Mouse (Mus musculus): Measurements from ENCODE around the gene Eral1. TPM values are rescaled to one million over a fixed set of nuclear protein-coding genes. Genes with fewer than 3 reads are reported as not detected.
"Not testable (repeated sequence)": the region's sequence is repeated elsewhere in the genome, so short reads cannot be mapped to it uniquely, and the experiment has no call there.

Eral1 gene
- polyA plus RNA-seq, 1 experiment from 2014 or later, result 19.1 TPM

DNA sequence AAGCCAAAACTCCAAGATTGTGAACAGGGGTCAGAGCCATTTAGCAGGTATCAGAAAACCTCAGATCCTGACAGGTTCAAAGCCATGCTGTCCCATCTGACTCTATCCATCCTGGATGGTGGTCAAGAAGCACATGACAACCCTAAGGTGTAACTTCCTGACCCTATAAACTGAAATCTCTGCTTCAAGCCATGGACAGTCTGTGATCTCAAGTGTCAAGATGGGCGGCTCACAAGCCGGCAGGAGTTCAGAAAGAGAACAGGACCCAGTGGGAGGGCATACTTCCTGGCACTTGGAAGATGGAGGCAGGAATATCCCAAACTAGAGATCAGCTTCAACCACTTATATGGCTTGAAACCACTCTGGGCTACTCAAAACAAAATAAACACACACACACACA is 13.5 kb downstream of the Eral1 start:
- 55% methylated on average over 2 of the region's 2 CpGs for WGBS (ENCODE audit: insufficient replicate concordance)
- peak overlapping the region; percentile 100 for H3K27ac ChIP-seq
- peaks cover 96% of the 10 kb centered on the region for H3K4me1 ChIP-seq (replicated peaks)
- no peak for DNase-seq
- H3K9ac ChIP-seq, result peak overlapping the region; percentile 83
- peak overlapping the region; percentile 11; the same call in 1 of the 2 replicates for H3K4me3 ChIP-seq (replicated peaks)
- no peaks in the 10 kb centered on the region for H3K9me3 ChIP-seq (replicated peaks)
- H3K4me2 ChIP-seq, result peak overlapping the region; percentile 79
- H3K36me3 ChIP-seq, result no peaks in the 10 kb centered on the region
- no peaks in the 10 kb centered on the region for H3K27me3 ChIP-seq
- ATAC-seq (ENCODE audit: low read depth), result no peak

DNA sequence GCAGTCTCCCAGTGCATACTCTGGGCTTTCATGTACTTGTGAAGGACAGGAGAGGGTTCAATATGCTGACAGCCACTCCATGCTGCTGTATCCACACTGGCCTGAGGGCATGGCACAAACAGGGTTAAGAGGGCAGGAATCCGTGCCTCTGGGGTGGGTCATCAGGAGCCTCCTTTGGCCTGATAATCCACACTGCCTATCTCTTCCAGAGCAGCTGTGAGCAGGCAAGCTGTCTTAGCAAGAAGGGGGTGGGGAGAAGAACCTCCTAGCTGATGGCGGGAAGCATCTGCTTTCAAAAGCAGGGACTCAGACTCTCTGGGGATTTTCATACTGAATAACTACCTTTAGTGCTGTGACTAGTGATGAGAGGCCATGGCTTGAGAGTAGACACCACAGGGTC is 14.3 kb downstream of the Eral1 start:
- Histone ChIP-seq H3K4me1 (replicated peaks) (peaks cover 96% of the 10 kb centered on the region), H3K27me3 (no peaks in the 10 kb centered on the region), H3K36me3 (no peaks in the 10 kb centered on the region), H3K27ac (peak overlapping the region; percentile 100), H3K9me3 (replicated peaks) (no peaks in the 10 kb centered on the region), H3K4me3 (replicated peaks) (peak overlapping the region; percentile 11; the same call in 1 of the 2 replicates), H3K9ac (peak overlapping the region; percentile 83), H3K4me2 (peak overlapping the region; percentile 79)
- 15% methylated on average over 2 of the region's 2 CpGs for WGBS (ENCODE audit: insufficient replicate concordance)
- DNase-seq (peak; percentile 86), ATAC-seq (ENCODE audit: low read depth) (peak; percentile 84)

DNA sequence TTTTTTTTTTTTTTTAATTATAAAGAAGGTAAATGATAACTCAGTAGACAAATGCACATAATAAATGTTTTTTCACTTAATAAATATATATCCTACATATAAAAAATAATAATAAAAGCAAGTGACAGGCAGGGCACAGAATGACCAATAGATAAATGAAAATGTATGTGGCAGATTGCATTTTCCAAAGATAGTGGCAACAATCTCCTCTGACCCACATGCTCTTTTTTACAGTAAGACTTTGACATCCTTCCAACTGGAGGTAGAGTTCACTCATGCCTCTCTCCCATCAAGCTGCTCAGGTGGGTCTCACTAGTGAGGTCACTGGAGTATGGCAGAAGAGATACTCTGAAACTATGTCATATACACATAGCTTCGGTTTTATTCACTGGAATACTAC is 17.6 kb downstream of the Eral1 start:
- no peak for ATAC-seq (ENCODE audit: low read depth)
- peak overlapping the region; percentile 56 for H3K9ac ChIP-seq
- H3K27ac ChIP-seq, result peak overlapping the region; percentile 100
- peaks cover 80% of the 10 kb centered on the region for H3K4me1 ChIP-seq (replicated peaks)
- no peaks in the 10 kb centered on the region for H3K27me3 ChIP-seq
- H3K4me3 ChIP-seq (replicated peaks), result no peak overlapping the region
- H3K36me3 ChIP-seq, result peaks cover 24% of the 10 kb centered on the region
- H3K9me3 ChIP-seq (replicated peaks), result no peaks in the 10 kb centered on the region
- no peak overlapping the region for H3K4me2 ChIP-seq
- 63% methylated on average over 1 of the region's 1 CpGs for WGBS (ENCODE audit: insufficient replicate concordance)
- DNase-seq, result no peak

DNA sequence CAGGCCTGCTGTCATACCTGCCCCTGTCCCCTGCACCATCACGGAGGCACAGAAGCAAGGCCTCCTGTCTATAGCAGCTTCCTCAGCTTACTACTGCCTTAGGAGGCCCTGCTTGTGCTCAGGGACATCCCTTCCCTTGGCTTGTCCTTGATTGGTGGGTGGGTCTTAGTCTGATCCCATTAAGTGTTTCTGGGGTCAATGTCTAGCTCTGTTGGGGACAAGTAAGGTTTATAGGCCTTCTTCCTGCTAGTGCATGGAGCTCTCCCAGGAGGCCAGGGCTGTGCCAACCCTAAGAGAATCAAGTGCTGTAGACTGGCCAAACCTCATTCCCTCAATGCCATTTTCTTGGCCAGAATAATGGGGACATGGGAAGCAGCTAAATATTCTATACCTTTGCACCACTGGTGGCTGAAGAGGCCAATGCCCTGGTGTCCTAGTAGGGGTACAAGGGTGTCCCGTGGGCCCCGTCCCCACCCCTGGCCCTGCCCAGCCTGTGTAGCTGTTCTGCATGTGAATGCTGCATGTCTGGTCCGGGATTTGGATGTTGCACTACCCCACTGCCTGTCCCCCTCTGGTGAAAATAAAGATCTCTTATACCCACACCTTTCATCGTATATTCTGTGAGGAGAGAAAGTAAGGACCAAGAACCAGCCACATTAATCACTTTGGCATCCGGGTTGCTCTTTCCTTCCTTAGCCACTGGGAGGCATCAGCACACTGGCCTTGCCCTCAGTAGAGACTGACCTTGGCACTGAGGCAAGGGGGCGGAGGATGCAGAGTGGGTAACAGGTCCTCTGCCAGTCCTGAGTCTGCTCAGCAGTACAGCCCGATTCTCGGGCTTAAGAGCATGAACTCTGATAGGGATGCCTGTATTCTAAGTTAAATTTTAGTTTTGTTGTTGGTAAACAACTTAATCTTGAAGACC is 20.1 kb downstream of the Eral1 start:
- peak; percentile 68 for DNase-seq
- peak overlapping the region; percentile 92 for H3K27ac ChIP-seq
- WGBS (ENCODE audit: insufficient replicate concordance), result 42% methylated on average over 9 of the region's 9 CpGs
- H3K36me3 ChIP-seq, result peaks cover 41% of the 10 kb centered on the region
- H3K4me2 ChIP-seq, result peak overlapping the region; percentile 40
- ATAC-seq (ENCODE audit: low read depth), result peak; percentile 81
- H3K9me3 ChIP-seq (replicated peaks), result no peaks in the 10 kb centered on the region
- peak overlapping the region; percentile 53 for H3K9ac ChIP-seq
- H3K27me3 ChIP-seq, result no peaks in the 10 kb centered on the region
- peaks cover 56% of the 10 kb centered on the region for H3K4me1 ChIP-seq (replicated peaks)
- peak overlapping the region; percentile 5; the same call in 1 of the 2 replicates for H3K4me3 ChIP-seq (replicated peaks)

DNA sequence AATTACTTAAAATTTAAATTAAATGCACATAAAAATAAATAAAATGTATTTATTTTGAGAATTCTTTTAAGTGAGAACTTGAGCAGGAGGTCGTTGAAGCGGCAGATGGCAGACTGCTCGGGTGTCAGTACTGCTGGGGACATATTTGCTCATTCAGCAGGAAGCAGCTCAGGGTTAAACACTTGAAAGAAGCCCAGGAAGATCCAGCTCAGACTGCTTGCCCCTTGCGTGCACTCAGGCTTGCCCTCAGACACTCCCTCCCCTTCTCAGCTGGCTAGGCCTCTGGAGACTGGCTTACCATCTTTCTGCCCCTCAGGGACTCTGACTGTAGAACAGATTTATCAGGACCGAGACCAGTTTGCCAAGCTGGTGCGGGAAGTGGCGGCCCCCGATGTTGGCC is 23.2 kb downstream of the Eral1 start:
- peak overlapping the region; percentile 14 for H3K27ac ChIP-seq
- DNase-seq, result no peak
- peaks cover 47% of the 10 kb centered on the region for H3K36me3 ChIP-seq

DNA sequence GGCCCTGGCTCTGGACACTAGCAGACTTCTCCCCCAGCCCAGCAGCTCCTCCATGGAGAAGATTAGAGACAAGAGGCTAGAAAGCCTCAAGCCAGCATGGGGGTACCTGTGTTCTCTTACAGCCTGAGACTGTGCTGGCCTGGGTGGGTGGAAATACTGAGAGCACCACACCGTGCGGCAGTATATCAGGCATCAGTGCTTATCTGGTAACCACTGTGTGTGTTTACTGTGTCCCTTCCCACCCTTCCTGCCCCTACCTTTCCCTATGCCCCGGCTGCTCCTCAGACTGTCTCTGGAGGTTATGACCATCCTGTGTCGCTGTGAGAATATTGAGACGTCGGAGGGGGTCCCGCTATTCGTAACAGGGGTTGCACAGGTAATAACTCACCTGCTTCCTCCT is 27.1 kb downstream of the Eral1 start:
- H3K36me3 ChIP-seq, result peaks cover 40% of the 10 kb centered on the region
- H3K27me3 ChIP-seq, result no peaks in the 10 kb centered on the region
- ATAC-seq (ENCODE audit: low read depth), result peak; percentile 90
- 50% methylated on average over 8 of the region's 8 CpGs for WGBS (ENCODE audit: insufficient replicate concordance)
- H3K4me1 ChIP-seq (replicated peaks), result peaks cover 24% of the 10 kb centered on the region
- H3K9me3 ChIP-seq (replicated peaks), result no peaks in the 10 kb centered on the region
- no peak for DNase-seq
- H3K9ac ChIP-seq, result peak overlapping the region; percentile 59
- H3K4me2 ChIP-seq, result peak overlapping the region; percentile 31
- H3K4me3 ChIP-seq (replicated peaks), result 0 out of 2 replicates have a peak overlapping the region, but pooled peaks have one; percentile 3
- peak overlapping the region; percentile 62 for H3K27ac ChIP-seq

More for the DNA sequence above, 23.2 kb downstream of the Eral1 start:
- WGBS (ENCODE audit: insufficient replicate concordance), result 83% methylated on average over 8 of the region's 8 CpGs
- no peaks in the 10 kb centered on the region for H3K9me3 ChIP-seq (replicated peaks)
- H3K27me3 ChIP-seq, result no peaks in the 10 kb centered on the region
- H3K4me3 ChIP-seq (replicated peaks), result no peak overlapping the region
- peaks cover 50% of the 10 kb centered on the region for H3K4me1 ChIP-seq (replicated peaks)
- H3K9ac ChIP-seq, result no peak overlapping the region
- no peak for ATAC-seq (ENCODE audit: low read depth)
- no peak overlapping the region for H3K4me2 ChIP-seq

DNA sequence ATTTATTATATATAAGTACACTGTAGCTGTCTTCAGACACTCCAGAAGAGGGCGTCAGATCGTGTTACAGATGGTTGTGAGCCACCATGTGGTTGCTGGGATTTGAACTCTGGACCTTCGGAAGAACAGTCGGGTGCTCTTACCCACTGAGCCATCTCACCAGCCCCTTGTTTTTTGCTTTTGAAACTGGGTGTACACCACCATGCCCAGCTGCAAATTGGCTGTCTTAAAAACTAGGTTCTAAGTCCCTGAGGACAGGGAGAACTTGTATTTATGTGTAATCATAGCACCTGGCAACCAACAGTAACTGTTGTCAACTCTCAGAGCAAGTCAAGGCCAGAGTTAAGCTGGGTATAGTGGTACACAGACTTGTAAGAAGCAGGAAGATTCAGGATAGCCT is 31.5 kb downstream of the Eral1 start:
- Histone ChIP-seq H3K4me1 (replicated peaks) (peaks cover 30% of the 10 kb centered on the region), H3K36me3 (peaks cover 14% of the 10 kb centered on the region)
- H3K9ac ChIP-seq; H3K9me3 ChIP-seq (replicated peaks); DNase-seq; H3K4me2 ChIP-seq; ATAC-seq (ENCODE audit: low read depth); H3K4me3 ChIP-seq (replicated peaks); H3K27me3 ChIP-seq; H3K27ac ChIP-seq: not testable (repeated sequence)
- WGBS (ENCODE audit: insufficient replicate concordance), result 66% methylated on average over 4 of the region's 4 CpGs

DNA sequence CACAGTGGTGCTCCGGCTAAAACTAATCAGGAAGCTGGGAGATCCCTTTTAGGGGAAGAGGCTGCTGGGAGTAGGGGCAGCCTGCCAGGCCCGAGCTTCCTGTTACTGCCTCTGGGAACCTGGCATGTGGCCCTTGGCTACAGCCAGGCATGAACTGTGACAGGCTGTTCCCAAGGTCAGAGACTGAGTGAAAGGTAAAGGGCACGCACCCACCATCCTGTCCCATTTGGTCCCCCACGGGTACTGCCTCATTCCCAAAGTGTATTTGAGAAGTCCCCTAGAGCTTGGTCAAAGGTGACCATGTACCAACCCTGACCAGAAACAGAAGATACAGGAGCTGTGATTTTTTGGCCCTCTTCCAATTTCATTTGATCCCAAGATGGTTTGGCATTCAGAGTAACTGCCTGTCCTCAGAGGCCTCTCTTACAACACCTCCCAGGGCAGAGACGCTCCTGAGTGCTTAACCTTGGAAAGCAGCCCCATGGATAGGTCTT is 35.4 kb downstream of the Eral1 start:
- Histone ChIP-seq H3K4me1 (replicated peaks) (peaks cover 21% of the 10 kb centered on the region), H3K36me3 (peaks cover 32% of the 10 kb centered on the region), H3K9me3 (replicated peaks) (no peaks in the 10 kb centered on the region), H3K27me3 (no peaks in the 10 kb centered on the region), H3K4me2 (no peak overlapping the region), H3K9ac (no peak overlapping the region), H3K27ac (no peak overlapping the region), H3K4me3 (replicated peaks) (no peak overlapping the region)
- ATAC-seq (ENCODE audit: low read depth) (0 out of 2 replicates have a peak, but pooled peaks have one; percentile 18), DNase-seq (no peak)
- 68% methylated on average over 5 of the region's 5 CpGs for WGBS (ENCODE audit: insufficient replicate concordance)

DNA sequence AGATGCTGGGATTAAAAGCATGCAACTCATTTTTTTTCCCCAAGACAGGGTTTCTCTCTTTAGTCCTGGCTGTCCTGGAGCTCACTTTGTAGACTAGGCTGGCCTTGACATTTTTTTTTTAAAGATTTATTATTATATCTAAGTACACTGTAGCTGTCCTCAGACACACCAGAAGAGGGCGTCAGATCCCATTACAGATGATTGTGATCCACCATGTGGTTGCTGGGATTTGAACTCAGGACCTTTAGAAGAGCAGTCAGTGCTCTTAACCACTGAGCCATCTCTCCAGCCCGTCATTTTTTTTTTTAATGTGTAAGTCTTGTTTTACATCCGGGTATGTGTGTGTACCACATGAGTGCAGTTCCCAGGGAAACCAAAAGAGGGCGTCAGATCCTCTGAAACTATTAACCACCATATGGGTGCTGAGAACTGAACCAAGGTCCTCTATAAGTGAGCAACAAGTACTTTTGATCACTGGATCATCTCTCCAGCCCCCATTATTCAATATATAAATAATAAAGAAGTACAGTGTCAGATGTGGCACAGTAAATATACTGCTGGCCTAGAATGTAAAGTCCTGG is 37.8 kb downstream of the Eral1 start:
- not testable (repeated sequence) for H3K4me2 ChIP-seq; H3K9me3 ChIP-seq (replicated peaks); ATAC-seq (ENCODE audit: low read depth); H3K9ac ChIP-seq; H3K4me3 ChIP-seq (replicated peaks); H3K27me3 ChIP-seq; DNase-seq
- Histone ChIP-seq H3K4me1 (replicated peaks) (peaks cover 40% of the 10 kb centered on the region), H3K27ac (0 out of 2 replicates have a peak overlapping the region, but pooled peaks have one; percentile 24), H3K36me3 (peaks cover 47% of the 10 kb centered on the region)
- 88% methylated on average over 4 of the region's 4 CpGs for WGBS (ENCODE audit: insufficient replicate concordance)

DNA sequence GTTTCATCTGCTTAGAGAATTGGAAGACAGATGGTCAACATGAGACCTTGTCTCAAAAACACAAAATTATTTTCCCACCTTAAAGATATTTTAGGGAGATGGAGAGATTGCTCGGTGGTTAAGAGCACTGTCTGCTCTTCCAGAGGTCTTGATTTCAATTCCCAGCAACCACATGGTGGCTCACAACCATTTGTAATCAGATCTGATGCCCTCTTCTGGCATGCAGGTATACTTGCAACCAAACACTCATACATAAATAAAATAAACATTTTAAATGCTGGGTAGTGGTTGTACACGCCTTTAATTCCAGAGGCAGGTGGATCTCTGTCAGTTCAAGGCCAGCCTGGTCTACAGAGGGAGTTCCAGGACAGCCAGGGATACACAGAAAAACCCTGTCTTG is 39.3 kb downstream of the Eral1 start:
- Histone ChIP-seq H3K4me3 (replicated peaks) (no peak overlapping the region), H3K4me1 (replicated peaks) (peaks cover 53% of the 10 kb centered on the region), H3K27ac (no peak overlapping the region), H3K4me2 (no peak overlapping the region), H3K9me3 (replicated peaks) (no peaks in the 10 kb centered on the region), H3K27me3 (no peaks in the 10 kb centered on the region), H3K9ac (no peak overlapping the region), H3K36me3 (peaks cover 59% of the 10 kb centered on the region)
- no peak for DNase-seq
- 67% methylated on average over 2 of the region's 2 CpGs for WGBS (ENCODE audit: insufficient replicate concordance)
- ATAC-seq (ENCODE audit: low read depth), result no peak

Data from liver, embryonic 13.5 days (tissue).